Mouse (Mus musculus) spleen, adult 2 months (tissue): ENCODE data around the gene Afap1.

Source experiments
- CTCF ChIP-seq: fragments of 200-500 bp; IDR thresholded peaks from 2 replicates; pipeline ENCODE4 v1.5.1; 2011; ENCODE audit warnings: mild to moderate bottlenecking, inconsistent platforms; ENCODE audit not compliant: insufficient read depth, insufficient read length, insufficient replicate concordance; ENCODE audit errors: extremely low read depth
- POLR2A ChIP-seq: fragments of 200-500 bp; IDR thresholded peaks from 2 replicates; pipeline ENCODE4 v1.6.1; 2011; ENCODE audit warnings: low read depth, low read length, inconsistent platforms

DNA sequence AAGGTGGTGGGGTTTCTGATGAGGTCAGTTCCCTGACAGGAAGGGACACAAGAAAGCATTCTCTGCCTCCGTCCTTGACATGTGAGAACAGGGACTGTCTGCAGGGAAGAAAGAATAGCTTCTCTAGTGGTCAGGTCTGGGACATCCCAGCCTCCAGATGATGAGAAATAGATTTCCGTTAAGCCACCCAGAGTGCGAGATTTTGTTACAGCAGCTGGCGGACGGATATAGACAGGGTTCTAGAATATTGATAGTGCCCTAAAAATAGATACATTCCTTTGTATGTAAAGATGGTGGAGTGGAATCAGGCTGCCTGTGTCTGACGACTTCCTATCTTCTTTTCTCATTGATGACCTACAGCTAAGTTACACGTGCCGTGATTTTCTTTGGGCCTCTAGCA lies 10.3 kb downstream of the Afap1 start:
- TF ChIP-seq CTCF, result no peak
- TF ChIP-seq POLR2A, result no peak
